Mouse (Mus musculus): ENCODE results near the gene Sepsecs.
"Not testable (repeated sequence)": the region's sequence is repeated elsewhere in the genome, so short reads cannot be mapped to it uniquely, and the experiment has no call there.

Sepsecs gene

DNA sequence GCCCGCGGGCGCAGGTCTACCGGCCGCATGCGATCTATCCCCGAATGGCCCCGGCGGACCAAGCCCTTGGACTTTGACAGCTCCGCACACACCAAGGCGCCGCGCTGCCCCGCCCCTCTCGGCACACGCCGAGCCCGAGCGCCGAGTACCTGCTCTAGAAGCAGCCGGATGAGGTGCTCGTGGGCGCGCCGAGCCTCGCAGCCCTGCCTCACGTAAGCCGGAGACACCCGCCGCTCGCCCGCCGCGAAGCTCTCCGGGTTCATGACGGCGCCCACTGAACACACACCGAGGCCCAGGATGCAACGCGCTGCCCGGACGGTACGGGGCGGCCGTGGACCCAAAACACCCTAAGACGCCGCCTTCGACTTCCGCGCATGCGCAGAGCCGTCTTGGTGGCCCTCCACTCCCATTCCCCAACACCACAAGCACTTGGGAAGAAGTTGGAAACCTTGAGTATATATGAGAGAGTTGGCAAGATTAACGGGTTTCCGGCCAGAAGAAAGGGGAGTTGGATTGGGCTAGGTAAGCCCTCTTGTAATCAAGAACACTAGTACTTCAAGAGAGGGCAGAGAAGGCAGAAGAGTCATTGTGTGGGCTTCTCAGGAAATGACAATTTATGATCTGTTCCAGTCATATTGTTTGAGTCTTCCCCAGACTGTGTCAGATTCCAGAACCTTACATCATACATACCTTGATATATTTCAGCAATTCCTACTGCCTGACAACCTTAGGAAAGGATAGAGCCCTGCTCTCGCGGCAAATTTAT lies at the start of gene Sepsecs:
Sepsecs (minus strand) TSS at position 283 of the 766 bp plus-strand sequence.
- peak; percentile 96 for DNase-seq (ENCODE audit: low read depth, low spot score)

DNA sequence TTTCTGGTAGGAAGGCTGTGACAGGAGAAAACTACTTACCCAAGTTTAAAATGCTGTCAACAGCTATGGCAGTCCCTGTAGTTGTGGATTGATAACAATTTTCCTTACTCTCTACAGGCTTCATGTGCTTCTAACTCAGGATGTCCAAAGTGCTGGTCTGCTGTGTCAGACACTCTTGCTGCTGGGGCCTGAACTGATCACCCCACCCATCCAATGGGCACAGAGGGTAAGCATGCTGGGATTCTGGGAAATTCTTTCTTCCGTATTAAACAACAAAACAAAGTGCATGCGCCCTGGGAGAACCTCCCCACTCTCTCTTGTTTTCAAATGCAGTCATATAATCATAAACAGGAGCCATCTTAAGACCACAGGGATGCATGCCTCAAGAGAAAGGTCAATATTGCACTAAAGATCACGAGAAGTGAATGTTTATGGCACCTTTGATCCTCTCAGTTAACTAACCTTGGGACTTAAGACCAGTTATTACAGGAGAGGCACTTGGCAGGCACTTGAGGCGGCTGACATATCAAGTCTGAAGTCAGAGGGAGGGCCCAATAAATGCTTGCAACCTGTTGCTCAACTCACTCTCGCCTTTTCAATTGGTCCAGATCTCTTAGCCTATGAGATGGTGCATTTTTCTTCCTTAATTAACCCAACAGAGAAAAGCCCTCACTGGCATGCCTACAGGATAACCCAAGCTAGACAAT lies 47.4 kb upstream of the Sepsecs start:
- DNase-seq (ENCODE audit: low read depth, low spot score): no peak

GRCm38 (mm10) chr5:52712704-52713103 lies 43.2 kb upstream of the Sepsecs start:
- no peak for DNase-seq (ENCODE audit: low read depth, low spot score)

DNA sequence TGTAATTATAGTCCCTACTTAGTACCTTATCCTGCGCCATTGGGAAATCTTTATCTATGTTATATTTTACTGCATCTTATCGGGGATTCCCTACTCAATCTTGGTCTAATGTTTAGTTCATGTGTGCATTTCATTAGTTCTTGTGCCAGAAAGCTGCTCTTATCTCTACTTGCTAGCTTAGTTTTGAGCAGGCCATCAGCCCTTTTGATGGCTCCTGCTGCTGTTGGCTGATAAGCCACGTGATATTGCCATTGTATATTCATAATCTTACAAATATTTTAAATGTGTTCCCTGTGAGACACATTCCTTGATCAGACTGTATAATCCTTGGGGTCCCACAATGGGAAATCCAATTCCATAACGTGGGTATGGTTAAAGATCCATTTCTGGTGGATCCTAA lies 35.1 kb upstream of the Sepsecs start:
- DNase-seq (ENCODE audit: low read depth, low spot score): no peak

- not testable (repeated sequence) for DNase-seq (ENCODE audit: low read depth, low spot score)
Observed at GRCm38 (mm10) chr5:52697882-52698440, 28.5 kb upstream of the Sepsecs start.

- no peak for DNase-seq (ENCODE audit: low read depth, low spot score)
Observed at GRCm38 (mm10) chr5:52697291-52697690, 27.8 kb upstream of the Sepsecs start.

DNA sequence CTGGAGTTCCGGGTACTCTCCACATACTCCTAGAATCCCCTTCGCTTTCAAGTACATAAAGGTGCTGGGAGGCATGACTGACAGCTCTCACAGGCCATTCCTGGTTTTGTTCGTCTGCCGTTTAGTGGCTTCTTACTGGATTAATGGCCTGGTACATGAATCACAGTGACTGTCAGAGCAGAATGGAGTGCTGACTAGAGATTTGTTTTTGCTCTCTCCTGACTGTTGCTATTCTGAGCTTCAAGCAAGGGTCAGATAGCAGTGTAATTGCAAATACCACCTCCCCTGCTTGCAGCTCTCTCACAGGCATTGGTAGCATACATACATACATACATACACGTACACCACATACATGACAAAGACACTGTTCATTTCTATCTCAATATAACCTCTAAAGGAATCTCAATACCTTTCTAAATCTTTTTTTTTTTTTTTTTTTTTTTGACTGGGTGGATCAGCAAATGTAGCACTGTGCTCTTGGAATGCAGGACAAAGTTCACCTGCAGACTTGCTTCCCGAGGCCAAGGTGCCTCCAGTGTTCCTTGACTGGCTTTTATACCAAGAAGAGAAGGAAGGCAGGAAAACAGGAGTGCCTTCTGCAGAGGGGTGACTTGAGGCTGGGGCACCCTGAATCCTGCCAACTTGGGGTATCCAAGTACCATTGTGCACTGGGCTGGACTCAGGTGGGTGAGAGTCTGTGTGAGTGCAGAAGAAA lies 18.4 kb upstream of the Sepsecs start:
- DNase-seq (ENCODE audit: low read depth, low spot score): no peak

DNA sequence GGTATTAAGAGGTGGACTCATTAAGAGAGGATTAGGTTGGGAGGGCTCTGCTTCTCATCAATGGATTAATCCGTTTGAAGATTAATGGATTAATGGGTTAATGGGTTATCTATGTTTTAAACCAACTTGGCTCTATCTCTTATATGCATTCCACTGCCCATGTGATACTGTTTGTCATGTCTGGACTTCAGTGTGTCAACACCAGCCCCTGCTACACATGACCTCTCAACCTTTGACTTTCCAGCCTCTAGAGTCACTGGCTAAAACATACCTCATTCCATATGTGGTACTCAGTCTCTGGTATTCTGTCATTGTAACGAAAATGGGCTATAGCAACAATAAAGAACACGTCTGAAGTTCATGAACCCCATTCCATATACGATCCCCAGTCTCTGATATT lies 11.6 kb upstream of the Sepsecs start:
- no peak for DNase-seq (ENCODE audit: low read depth, low spot score)

DNA sequence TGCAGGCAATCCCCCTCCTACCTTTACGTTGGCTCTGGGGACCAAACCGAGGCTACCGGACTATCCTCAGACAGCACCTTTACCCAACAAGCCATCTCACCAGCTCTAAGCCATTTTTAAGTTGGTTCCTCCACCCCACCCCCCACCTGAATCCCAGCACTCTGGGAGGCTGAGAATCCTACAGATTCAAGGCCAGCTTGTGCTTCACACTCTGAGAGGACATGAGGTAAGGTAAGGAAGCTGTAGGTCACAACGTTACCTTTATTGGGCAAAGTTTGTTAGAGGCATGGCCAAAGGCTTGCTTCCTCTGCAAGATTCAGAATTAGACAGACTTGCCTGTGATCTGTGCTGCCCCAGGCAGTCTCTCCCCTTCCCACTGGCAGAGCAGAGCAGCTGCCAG lies 10.7 kb upstream of the Sepsecs start:
- DNase-seq (ENCODE audit: low read depth, low spot score): no peak

DNA sequence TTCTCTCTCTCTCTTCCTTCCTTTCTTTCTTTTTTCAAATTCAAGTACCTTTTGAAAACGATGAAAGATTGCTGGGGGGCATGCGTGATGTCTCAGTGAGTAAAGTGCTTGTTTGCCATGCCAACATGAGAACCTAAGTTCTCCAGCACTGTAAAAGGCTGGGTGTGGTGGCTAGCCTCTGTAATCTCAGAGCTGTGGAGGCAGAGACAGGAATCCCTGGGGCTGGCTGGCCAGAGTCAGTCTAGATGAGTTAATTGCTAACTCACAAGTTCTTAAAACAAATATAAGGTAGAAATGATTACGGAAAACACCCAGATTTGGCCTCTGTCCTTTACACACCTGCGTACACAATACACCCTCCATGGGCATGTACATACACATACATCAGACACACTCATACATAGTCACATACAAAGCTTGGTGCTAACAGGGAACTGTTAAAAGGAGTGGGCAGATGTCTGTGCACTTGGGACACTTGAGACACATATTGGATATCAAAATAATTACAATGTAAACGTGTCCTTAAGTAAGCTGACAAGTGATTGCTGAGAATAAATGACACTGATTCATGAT lies 9.1 kb upstream of the Sepsecs start:
- DNase-seq (ENCODE audit: low read depth, low spot score): no peak

GRCm38 (mm10) chr5:52677126-52677525 lies 7.6 kb upstream of the Sepsecs start:
- DNase-seq (ENCODE audit: low read depth, low spot score): no peak

DNA sequence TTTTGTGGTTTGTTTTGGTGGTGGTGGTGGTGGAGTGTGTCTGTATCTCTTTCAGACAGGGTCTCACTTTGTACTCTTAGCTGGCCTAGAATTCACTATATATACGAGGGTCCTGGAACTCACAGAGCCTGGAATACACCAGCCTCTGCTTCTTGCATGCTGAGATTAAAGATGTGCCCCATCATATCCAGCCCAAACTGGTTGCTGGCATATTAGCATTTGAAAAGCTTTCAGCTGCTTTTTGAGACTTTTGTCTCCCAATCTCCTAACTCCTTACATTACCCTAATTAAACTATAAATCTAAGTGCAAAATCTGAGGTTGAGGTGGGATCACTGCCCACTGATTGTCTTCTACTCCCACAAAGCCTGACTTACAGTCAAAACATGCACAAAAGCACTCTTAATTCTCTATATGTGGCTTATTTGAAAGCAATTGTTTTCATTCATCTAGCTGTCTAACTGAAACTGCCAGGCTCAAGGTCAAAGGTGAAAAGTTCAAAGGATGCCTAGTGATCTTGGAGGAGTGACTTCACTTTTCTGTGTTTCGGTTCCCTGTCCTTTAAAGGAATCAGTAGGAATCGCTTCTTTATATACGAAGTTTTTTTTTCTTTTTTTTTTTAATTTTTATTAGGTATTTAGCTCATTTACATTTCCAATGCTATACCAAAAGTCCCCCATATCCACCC lies 5.0 kb upstream of the Sepsecs start:
- DNase-seq (ENCODE audit: low read depth, low spot score): no peak

DNA sequence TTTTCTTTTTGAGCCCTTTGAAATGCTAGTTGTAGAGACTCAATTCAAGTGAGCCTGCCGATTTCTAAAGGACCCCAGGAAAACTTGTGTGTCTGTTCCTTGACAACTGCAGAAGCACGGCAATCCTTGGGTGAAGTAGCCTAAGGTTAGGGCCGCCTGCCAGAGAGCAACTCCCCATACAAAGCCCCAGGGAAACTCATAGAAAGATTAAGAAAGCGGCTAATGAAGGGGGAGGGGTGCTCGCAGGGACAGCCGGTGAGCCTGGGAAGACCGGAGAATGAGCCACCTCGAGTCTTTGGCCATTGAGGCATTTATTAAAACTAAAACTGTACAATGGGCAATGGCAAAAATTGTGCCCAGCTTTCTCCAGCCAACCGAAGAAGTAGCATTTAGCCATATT lies 3.8 kb upstream of the Sepsecs start:
- DNase-seq (ENCODE audit: low read depth, low spot score): no peak

DNA sequence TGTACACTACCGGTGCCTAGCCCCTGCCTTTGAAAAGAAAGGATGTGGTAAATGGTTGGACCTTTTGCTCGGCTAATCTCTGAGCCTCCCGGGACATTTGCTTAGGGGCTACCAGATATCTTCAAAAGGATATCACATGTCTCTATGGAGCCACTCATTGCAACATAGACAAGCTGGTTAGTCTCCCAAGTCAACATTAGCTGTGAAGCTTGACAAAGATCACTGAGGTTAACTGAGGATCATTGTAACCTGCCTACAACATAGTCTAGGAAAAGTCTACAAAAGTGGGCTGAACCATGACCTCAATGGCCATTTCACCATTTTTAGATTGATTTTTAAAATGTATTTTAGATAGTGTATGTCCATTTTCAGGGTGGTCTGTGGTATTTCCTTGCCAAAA lies 1.2 kb upstream of the Sepsecs start:
- DNase-seq (ENCODE audit: low read depth, low spot score): no peak

DNA sequence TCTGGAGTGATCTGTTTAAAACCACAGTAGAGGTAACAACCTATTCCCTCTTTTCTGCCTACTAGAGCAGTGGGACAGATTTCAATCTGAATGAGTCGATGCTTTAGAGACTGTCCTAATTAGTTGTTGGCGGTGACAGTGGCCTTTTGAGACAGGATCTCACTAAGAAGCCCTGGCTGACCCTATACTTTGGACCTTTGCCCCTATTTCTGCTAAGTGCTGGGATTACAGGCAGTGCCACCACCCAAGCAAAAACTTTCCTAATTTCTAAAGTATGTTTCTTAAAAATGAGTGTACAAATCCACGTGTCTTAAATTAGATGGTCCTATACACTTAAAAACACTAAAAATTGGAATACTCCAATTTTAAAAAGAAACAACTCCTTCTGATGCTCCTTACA lies 2.7 kb downstream of the Sepsecs start:
- DNase-seq (ENCODE audit: low read depth, low spot score): no peak

GRCm38 (mm10) chr5:52657957-52658356 lies 11.6 kb downstream of the Sepsecs start:
- no peak for DNase-seq (ENCODE audit: low read depth, low spot score)

DNA sequence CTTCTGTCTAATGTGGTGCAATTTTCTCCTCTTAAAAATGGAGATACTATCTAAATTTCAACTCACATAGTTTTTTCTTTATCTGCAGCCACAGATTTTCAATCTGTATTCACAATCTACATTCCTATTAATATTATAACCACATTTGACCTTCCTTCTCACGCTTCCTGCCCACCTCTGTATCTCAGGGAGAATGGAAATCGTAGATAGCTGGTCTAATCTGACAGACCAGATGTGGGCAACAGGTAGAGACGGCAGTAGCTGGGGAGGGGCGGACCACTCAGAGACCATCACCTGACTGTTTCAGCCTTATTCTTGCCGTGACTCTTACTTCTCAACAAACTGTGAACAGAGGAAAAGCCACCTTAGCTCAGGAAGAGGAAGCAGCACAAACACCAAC lies 12.2 kb downstream of the Sepsecs start:
- no peak for DNase-seq (ENCODE audit: low read depth, low spot score)

DNA sequence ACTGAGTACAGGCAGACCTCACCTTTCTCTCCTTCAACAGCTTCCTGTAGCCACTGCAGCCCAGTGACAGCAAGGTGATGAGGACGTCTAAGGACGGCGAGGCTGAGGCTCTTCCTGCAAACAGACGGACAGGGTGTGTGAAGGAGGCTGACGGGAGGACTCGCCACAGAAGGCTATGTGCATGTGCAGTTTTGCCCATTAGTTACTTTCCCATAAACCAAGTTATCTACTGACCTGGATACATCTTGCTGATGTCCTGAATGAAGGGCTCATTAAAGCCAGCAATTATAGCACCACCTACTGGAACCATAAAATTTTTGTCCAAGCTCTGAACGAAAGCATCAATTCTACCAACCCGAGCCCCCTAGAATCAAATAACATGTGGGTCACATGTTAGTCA lies 13.5 kb downstream of the Sepsecs start:
- peak; percentile 57 for DNase-seq (ENCODE audit: low read depth, low spot score)

- DNase-seq (ENCODE audit: low read depth, low spot score): no peak
Observed at GRCm38 (mm10) chr5:52654961-52655360, 14.5 kb downstream of the Sepsecs start.

- no peak for DNase-seq (ENCODE audit: low read depth, low spot score)
Observed at GRCm38 (mm10) chr5:52652606-52653005, 16.9 kb downstream of the Sepsecs start.

DNA sequence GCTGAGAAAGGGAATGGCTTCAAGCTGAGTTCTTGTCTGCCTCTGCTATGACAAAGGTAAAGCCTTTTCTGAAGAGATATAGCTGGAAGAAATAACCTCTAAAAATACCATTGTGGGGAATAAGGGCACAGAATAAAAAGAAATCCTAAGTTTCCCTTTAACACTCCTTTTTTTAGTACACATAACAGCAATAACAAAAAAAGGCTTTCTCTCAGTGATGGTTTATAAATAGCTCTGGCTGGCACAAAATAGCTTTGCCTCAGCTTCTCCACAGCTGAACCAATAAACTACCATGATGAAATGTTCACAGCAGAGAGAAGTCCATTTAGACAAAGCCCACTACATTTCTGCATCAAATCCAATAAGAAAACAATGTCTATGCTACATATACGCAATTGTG lies 17.4 kb downstream of the Sepsecs start:
- DNase-seq (ENCODE audit: low read depth, low spot score): no peak

Data from 3T3-L1 (cell line).